Mouse (Mus musculus) spleen, postnatal 36 days (tissue): Measurements from ENCODE around the gene Zfp866.

Experiments
- DNase-seq, 2 experiments: peaks; one replicate each; pipeline ENCODE4 v3.0.0; 2022; ENCODE audit warnings: low spot score in 2 of 2, mixed read lengths in 1 of 2

Zfp866 gene

GRCm38 (mm10) chr8:69717232-69717580 is 73.8 kb downstream of the Zfp866 start:
- no peak for DNase-seq

DNA sequence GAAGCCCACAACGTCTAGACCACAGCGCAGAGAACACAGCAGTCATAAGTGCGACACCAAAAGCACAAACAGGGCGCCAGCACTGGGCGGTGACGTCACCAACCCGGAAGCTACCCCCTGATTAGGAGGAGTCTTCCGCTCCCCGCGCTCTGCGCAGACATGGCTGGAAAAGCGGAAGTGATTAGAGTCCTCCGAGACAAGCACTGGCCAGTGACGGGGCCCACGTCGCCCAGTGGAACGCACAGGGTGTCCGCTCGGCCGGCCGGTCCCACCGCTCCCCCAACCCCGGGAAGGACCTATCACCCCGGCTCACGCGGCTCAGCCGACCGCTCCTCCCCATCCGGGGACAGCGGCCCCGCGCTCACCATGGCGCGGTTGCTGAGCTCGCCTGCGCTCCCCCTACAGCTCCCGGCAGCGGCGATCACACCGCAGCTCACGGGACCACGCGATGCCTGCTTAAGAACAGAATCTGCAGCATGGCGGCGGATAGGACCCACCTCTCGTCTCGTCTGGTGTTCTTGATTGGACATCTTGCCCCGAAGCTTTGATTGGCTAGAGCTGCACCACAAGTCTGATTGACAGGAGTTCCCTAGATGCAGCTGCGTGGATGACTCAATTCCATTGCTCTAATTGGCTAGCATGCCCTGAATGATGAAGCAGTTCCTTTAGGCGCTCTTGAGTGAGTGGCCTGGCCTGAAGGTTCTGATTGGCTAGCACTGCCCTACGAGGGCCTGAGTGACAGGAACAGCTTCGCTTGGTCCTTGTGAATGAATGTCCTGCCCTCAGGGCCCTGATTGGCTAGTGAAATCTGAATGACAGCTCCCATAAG is 74.4 kb downstream of the Zfp866 start:
- DNase-seq, result peak; percentile 98

DNA sequence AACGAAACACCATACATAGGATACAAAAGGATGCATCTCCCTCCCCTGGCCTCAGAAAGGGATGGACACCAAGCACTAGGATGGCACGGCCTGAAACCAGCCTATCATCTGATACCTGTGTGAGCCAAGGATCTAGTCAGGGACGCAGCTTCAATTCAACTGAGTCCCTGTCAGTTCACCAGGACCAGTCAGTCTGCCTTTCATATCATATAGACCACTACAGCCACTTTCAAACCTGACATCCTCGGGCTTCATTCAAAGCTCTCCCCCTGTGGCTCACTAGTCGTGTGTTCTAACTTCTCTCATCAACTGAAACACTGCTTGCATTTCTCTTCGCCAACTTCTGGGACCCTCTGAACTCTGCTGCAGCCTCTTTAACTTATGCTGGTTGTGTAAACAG is 75.6 kb downstream of the Zfp866 start:
- DNase-seq, result no peak

- DNase-seq, result no peak
Observed at GRCm38 (mm10) chr8:69713516-69713915, 77.5 kb downstream of the Zfp866 start.
